Mouse (Mus musculus): Measurements from ENCODE around the gene Sdad1. TPM values are rescaled to one million over a fixed set of nuclear protein-coding genes. Genes with fewer than 3 reads are reported as not detected.
A peak's percentile ranks its signal among the peaks of the same experiment; 100 is the strongest.

The Sdad1 gene
- polyA plus RNA-seq, 1 experiment = 6.1 TPM

DNA sequence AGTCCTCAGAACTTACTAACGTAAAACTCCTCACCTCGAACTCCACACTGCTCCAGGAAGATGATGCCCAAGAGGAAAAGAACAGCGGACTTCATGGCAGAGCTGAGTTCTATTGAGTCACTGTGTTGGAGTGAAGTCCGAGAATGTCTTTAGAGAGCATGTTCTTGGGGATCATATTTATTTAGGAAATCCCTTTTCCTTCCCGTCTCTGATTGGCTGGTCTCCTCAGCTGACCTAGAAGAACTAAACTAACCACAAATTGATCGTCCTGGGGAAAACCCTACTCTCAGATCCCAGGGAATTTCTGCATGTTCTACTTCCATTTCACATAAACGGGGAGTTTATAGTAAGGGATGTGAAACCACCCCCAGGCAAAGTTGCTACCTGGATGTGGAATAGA, 17.6 kb upstream of the Sdad1 start, which contains the start of gene Cxcl9:
Gene Cxcl9 (minus strand): TSS at position 151 of the 400 bp plus-strand sequence.
- H3K27me3 ChIP-seq (replicated peaks; ENCODE audit: control insufficient read depth, insufficient read depth, low read length) = no peaks in the 10 kb centered on the region; the same call in 1 of the 2 replicates
- TF ChIP-seq POLR2A (IDR thresholded peaks at IDR 0.05; ENCODE audit: low read depth, low read length) (no peak), CTCF (conservative IDR thresholded peaks at IDR 0.05; ENCODE audit: insufficient read depth, insufficient read length, low read depth, low read length) (no peak)
- no peaks in the 10 kb centered on the region for H3K36me3 ChIP-seq (ENCODE audit: control insufficient read depth, insufficient read depth, low read length)
- H3K4me1 ChIP-seq (ENCODE audit: control insufficient read depth, insufficient read depth, low read length) = 0 out of 2 replicates have a peak, but pooled peaks cover 2% of the 10 kb centered on the region
- H3K4me3 ChIP-seq (ENCODE audit: insufficient read depth, low read depth, low read length) = no peak within 1 kb of the TSS
- 82% methylated on average over 7 of the region's 7 CpGs for WGBS
- DNase-seq = no peak
- H3K27ac ChIP-seq (ENCODE audit: insufficient read depth, low read depth, low read length) = no peak within 1 kb of the TSS

DNA sequence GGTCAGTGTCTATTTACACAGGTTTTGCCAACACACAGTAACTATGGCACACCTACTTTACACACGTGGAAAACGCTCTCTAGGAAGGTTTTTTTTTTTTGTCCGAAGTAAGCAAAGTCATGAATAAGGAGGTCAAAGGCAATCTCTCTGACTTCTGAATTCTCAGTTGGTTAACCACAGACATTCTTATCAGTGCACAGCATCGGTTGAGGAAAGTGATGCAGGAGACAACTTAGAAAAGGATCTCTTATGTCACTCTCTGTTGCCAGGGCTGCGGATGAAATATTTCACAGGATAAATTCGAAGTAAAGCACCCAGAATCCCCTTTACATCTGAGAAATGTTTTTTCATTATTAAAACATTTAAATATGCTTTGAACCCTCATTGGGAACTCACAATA, 17.1 kb upstream of the Sdad1 start:
- H3K27ac ChIP-seq (ENCODE audit: insufficient read depth, low read depth, low read length) = no peak overlapping the region
- no peak overlapping the region for H3K4me3 ChIP-seq (ENCODE audit: insufficient read depth, low read depth, low read length)
- TF ChIP-seq CTCF (conservative IDR thresholded peaks at IDR 0.05; ENCODE audit: insufficient read depth, insufficient read length, low read depth, low read length) (no peak), POLR2A (IDR thresholded peaks at IDR 0.05; ENCODE audit: low read depth, low read length) (no peak)
- no peaks in the 10 kb centered on the region; the same call in 1 of the 2 replicates for H3K27me3 ChIP-seq (replicated peaks; ENCODE audit: control insufficient read depth, insufficient read depth, low read length)
- 0 out of 2 replicates have a peak, but pooled peaks cover 2% of the 10 kb centered on the region for H3K4me1 ChIP-seq (ENCODE audit: control insufficient read depth, insufficient read depth, low read length)
- WGBS = 70% methylated on average over 6 of the region's 6 CpGs
- H3K36me3 ChIP-seq (ENCODE audit: control insufficient read depth, insufficient read depth, low read length) = no peaks in the 10 kb centered on the region
- no peak for DNase-seq

DNA sequence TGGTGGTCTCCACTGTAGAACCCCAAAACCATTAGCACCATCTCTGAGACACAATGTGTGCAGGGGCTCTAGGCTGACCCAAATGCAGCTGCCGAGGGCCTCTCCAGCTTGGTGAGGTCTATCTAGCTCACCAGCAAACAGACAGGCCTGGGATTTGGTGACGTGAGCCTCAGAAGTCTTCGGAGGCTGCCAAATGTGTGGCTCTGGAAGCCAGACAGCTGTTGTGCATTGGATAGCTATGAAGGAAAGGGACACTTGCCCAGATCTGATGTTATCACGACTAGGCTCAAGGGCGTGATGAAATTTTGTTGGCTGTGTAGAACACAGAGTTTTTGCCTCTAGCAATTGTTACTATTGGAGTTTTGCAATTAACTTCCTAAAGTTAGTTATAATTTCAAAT, 13.0 kb upstream of the Sdad1 start:
- Histone ChIP-seq H3K27me3 (replicated peaks; ENCODE audit: control insufficient read depth, insufficient read depth, low read length) (no peaks in the 10 kb centered on the region; the same call in 1 of the 2 replicates), H3K4me1 (ENCODE audit: control insufficient read depth, insufficient read depth, low read length) (peaks cover 6% of the 10 kb centered on the region; the same call in 1 of the 2 replicates), H3K27ac (ENCODE audit: insufficient read depth, low read depth, low read length) (peak overlapping the region; percentile 62; the same call in 1 of the 2 replicates), H3K36me3 (ENCODE audit: control insufficient read depth, insufficient read depth, low read length) (no peaks in the 10 kb centered on the region), H3K4me3 (ENCODE audit: insufficient read depth, low read depth, low read length) (no peak overlapping the region)
- peak; percentile 68 for DNase-seq
- WGBS = 55% methylated on average over 5 of the region's 5 CpGs
- TF ChIP-seq POLR2A (IDR thresholded peaks at IDR 0.05; ENCODE audit: low read depth, low read length) = no peak
- TF ChIP-seq CTCF (conservative IDR thresholded peaks at IDR 0.05; ENCODE audit: insufficient read depth, insufficient read length, low read depth, low read length) = no peak

DNA sequence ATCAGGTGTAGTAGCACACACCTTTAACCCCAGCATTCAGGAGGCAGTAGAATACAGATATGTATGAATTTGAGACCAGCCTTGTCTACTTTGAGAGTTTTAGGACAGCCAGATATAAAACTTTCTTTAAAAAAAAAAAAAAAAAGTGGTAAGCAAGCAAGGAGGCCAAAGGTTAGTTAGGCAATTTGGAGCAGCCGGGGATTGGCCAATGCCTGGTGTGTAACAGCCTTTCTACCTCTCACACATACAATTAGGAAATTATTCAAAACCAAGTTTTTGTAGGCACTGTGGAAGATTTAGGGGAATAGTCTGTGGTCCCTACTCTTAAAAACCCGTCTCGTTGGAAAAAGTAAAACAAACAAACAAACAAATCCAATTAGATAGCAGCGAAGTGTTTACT, 12.3 kb upstream of the Sdad1 start:
- WGBS = 80% methylated on average over 4 of the region's 4 CpGs
- no peak overlapping the region for H3K4me3 ChIP-seq (ENCODE audit: insufficient read depth, low read depth, low read length)
- no peak for TF ChIP-seq CTCF (conservative IDR thresholded peaks at IDR 0.05; ENCODE audit: insufficient read depth, insufficient read length, low read depth, low read length)
- TF ChIP-seq POLR2A (IDR thresholded peaks at IDR 0.05; ENCODE audit: low read depth, low read length) = no peak
- peaks cover 6% of the 10 kb centered on the region; the same call in 1 of the 2 replicates for H3K4me1 ChIP-seq (ENCODE audit: control insufficient read depth, insufficient read depth, low read length)
- no peak overlapping the region for H3K27ac ChIP-seq (ENCODE audit: insufficient read depth, low read depth, low read length)
- no peaks in the 10 kb centered on the region; the same call in 1 of the 2 replicates for H3K27me3 ChIP-seq (replicated peaks; ENCODE audit: control insufficient read depth, insufficient read depth, low read length)
- no peaks in the 10 kb centered on the region for H3K36me3 ChIP-seq (ENCODE audit: control insufficient read depth, insufficient read depth, low read length)
- peak; percentile 23 for DNase-seq

DNA sequence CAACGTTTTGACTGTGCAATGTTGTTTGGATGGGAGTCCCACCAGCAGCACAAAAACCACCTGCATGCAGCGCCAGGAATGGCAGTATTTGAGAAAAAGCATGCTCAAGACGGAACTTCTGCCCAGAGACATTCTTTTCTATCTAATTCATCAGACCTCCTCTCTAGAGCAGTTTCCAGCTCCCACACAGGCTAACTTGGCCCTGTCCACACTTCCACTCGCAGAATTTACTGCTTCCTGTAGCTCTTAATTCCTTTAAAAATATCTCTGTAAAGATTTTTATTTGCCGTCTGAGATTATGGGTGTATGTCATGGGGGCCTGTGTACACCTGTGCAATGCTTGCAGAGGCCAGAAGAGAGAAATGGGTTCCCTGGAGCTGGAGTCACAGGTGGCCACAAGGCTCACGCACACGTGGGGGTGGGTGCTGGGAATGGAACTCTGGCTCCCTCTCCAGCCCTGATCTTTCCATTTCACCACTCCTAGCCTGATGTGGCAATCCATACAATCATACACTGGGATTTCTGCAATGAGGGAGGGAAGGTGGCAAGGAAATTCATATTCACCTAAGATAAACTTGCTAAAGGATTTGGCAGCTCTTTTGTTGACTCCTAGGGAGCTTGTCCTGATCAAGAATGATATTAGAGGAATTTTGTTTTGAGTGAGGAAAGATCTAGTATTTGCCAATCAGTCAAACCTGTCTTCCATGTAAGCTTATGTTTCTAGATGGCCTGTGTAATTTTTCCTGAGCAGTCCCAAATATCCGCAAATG, 11.5 kb upstream of the Sdad1 start:
- Histone ChIP-seq H3K4me1 (ENCODE audit: control insufficient read depth, insufficient read depth, low read length) (peaks cover 6% of the 10 kb centered on the region; the same call in 1 of the 2 replicates), H3K4me3 (ENCODE audit: insufficient read depth, low read depth, low read length) (no peak overlapping the region), H3K36me3 (ENCODE audit: control insufficient read depth, insufficient read depth, low read length) (no peaks in the 10 kb centered on the region), H3K27me3 (replicated peaks; ENCODE audit: control insufficient read depth, insufficient read depth, low read length) (no peaks in the 10 kb centered on the region), H3K27ac (ENCODE audit: insufficient read depth, low read depth, low read length) (peak overlapping the region; percentile 35)
- TF ChIP-seq CTCF (conservative IDR thresholded peaks at IDR 0.05; ENCODE audit: insufficient read depth, insufficient read length, low read depth, low read length) = peak; percentile 16; the same call in 1 of the 2 replicates
- TF ChIP-seq POLR2A (IDR thresholded peaks at IDR 0.05; ENCODE audit: low read depth, low read length) = no peak
- peak; percentile 47 for DNase-seq
- WGBS = 42% methylated on average over 8 of the region's 8 CpGs

DNA sequence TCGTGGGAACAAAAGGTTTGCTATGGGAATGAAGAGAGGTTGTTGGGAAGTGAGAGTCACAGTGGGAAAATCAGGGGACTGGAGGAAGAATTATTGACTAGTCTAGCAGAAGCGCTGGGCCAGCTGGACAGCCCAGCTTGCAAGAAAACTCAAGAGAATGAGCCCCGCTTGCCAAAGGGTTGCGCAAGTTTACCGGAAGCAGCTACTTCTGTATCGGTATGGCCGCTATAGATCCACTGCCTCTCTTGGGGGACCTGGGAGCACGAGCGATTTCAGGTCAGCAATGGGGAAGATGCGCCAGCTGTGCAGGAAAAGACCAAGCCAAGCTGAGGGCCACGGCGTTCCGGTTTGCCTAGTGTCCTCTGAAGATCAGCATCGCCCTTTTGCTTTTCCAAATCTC, 8.3 kb upstream of the Sdad1 start:
- peaks cover 6% of the 10 kb centered on the region; the same call in 1 of the 2 replicates for H3K4me1 ChIP-seq (ENCODE audit: control insufficient read depth, insufficient read depth, low read length)
- TF ChIP-seq CTCF (conservative IDR thresholded peaks at IDR 0.05; ENCODE audit: insufficient read depth, insufficient read length, low read depth, low read length) = no peak
- TF ChIP-seq POLR2A (IDR thresholded peaks at IDR 0.05; ENCODE audit: low read depth, low read length) = no peak
- no peak for DNase-seq
- no peak overlapping the region for H3K4me3 ChIP-seq (ENCODE audit: insufficient read depth, low read depth, low read length)
- no peaks in the 10 kb centered on the region for H3K27me3 ChIP-seq (replicated peaks; ENCODE audit: control insufficient read depth, insufficient read depth, low read length)
- H3K36me3 ChIP-seq (ENCODE audit: control insufficient read depth, insufficient read depth, low read length) = no peaks in the 10 kb centered on the region
- no peak overlapping the region for H3K27ac ChIP-seq (ENCODE audit: insufficient read depth, low read depth, low read length)
- 91% methylated on average over 14 of the region's 14 CpGs for WGBS

DNA sequence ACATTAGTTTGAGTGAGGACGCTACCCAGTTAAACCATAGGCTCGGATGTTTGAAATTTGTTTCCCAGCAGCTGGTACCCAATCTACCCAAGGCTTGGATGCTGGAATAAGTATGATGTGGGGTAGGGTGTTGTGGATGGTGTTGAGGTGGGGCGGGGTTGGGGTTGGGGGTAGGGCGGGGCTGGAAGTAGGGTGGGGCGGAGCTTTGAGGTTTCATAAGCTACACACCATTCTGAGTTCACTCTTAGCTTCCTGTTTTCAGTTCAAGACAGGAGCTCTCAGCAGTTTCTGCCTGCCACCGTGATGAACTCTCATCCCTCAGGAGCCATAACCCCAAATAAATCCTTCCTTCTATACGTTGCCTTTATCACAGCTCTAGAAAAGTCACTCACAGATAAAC, 7.8 kb upstream of the Sdad1 start:
- H3K4me3 ChIP-seq (ENCODE audit: insufficient read depth, low read depth, low read length) = no peak overlapping the region
- peaks cover 4% of the 10 kb centered on the region; the same call in 1 of the 2 replicates for H3K4me1 ChIP-seq (ENCODE audit: control insufficient read depth, insufficient read depth, low read length)
- TF ChIP-seq CTCF (conservative IDR thresholded peaks at IDR 0.05; ENCODE audit: insufficient read depth, insufficient read length, low read depth, low read length) (no peak), POLR2A (IDR thresholded peaks at IDR 0.05; ENCODE audit: low read depth, low read length) (no peak)
- H3K27ac ChIP-seq (ENCODE audit: insufficient read depth, low read depth, low read length) = no peak overlapping the region
- H3K27me3 ChIP-seq (replicated peaks; ENCODE audit: control insufficient read depth, insufficient read depth, low read length) = no peaks in the 10 kb centered on the region
- 79% methylated on average over 7 of the region's 7 CpGs for WGBS
- DNase-seq = no peak
- no peaks in the 10 kb centered on the region for H3K36me3 ChIP-seq (ENCODE audit: control insufficient read depth, insufficient read depth, low read length)
